Comparison of ENCODE assay signal across 8 mouse cellular contexts in the genomic region with DNA sequence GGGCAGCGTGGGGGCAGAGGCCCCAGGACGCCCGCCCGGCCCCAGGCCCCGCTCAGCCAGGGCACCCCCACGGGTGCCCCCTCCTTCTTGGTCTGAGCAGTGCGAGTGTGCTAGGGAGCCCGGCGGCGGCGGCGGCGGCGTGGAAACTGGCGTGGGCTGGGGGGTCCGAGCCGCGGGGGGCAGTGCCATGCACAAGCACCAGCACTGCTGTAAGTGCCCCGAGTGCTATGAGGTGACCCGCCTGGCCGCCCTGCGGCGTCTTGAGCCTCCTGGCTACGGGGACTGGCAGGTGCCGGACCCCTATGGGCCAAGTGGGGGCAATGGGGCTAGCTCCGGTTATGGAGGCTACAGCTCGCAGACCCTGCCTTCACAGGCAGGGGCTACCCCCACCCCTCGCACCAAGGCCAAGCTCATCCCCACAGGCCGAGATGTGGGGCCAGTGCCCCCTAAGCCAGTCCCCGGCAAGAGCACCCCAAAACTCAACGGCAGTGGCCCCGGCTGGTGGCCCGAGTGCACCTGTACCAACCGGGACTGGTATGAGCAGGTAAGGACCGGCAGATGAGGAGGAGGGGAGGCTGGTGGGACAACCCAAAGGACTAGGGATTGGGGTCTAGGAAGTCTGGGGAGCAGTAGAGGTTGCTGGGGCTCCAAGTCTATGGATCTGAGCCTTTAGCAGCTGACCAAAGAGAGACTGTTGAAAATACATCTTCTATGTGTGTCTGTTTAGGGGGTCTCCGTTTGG. TPM values are rescaled to one million over a fixed set of nuclear protein-coding genes. Genes with fewer than 3 reads are reported as not detected.
DNase-seq lines count a peak whose midpoint lies in the region; ATAC-seq and TF ChIP-seq lines count a peak whose summit lies in the region.

No protein-coding gene starts in this region.

- 32% methylated on average over 24 of the region's 36 CpGs for WGBS in kidney, embryonic 15.5 days
- WGBS in heart, postnatal 0 days: 40% methylated on average over 18 of the region's 36 CpGs
- 34% methylated on average over 31 of the region's 36 CpGs for WGBS in midbrain, embryonic 12.5 days

- no peak overlapping the region for H3K9ac ChIP-seq in kidney, embryonic 15.5 days
- H3K9ac ChIP-seq in heart, postnatal 0 days (replicated peaks; ENCODE audit: low read depth, low read length): no peak overlapping the region
- H3K9ac ChIP-seq in midbrain, embryonic 12.5 days (replicated peaks): peak overlapping the region; percentile 78

- peak overlapping the region; percentile 45 for H3K4me3 ChIP-seq in kidney, embryonic 15.5 days (replicated peaks)
- peak overlapping the region; percentile 33 for H3K4me3 ChIP-seq in heart, postnatal 0 days (ENCODE audit: low read depth, low read length)
- peak overlapping the region; percentile 65 for H3K4me3 ChIP-seq in midbrain, embryonic 12.5 days

- H3K27me3 ChIP-seq in kidney, embryonic 15.5 days: peaks cover 38% of the 10 kb centered on the region
- no peaks in the 10 kb centered on the region for H3K27me3 ChIP-seq in heart, postnatal 0 days (ENCODE audit: control insufficient read depth, insufficient read depth, low read length)
- peaks cover 7% of the 10 kb centered on the region for H3K27me3 ChIP-seq in midbrain, embryonic 12.5 days

- TF ChIP-seq EP300 in heart, postnatal 0 days (IDR thresholded peaks at IDR 0.05; ENCODE audit: low read depth): no peak

- no peak for TF ChIP-seq CTCF in heart, postnatal 0 days (IDR thresholded peaks at IDR 0.05; ENCODE audit: low read depth)

- no peak overlapping the region for H3K27ac ChIP-seq in kidney, embryonic 15.5 days
- H3K27ac ChIP-seq in heart, postnatal 0 days (ENCODE audit: low read depth): no peak overlapping the region
- H3K27ac ChIP-seq in midbrain, embryonic 12.5 days (replicated peaks): peak overlapping the region; percentile 75

- no peaks in the 10 kb centered on the region for H3K9me3 ChIP-seq in kidney, embryonic 15.5 days (replicated peaks)
- H3K9me3 ChIP-seq in heart, postnatal 0 days (replicated peaks; ENCODE audit: control insufficient read depth, low read length): no peaks in the 10 kb centered on the region
- no peaks in the 10 kb centered on the region for H3K9me3 ChIP-seq in midbrain, embryonic 12.5 days

- peaks cover 8% of the 10 kb centered on the region for H3K4me1 ChIP-seq in kidney, embryonic 15.5 days
- no peaks in the 10 kb centered on the region for H3K4me1 ChIP-seq in heart, postnatal 0 days (ENCODE audit: control insufficient read depth, insufficient read depth)
- 0 out of 2 replicates have a peak, but pooled peaks cover 3% of the 10 kb centered on the region for H3K4me1 ChIP-seq in midbrain, embryonic 12.5 days

- no peak for DNase-seq in kidney, adult 18-20 months
- DNase-seq in cerebellum, adult 11-12 months: peak; percentile 58
- DNase-seq in heart, postnatal 0 days (ENCODE audit: low spot score): no peak
- DNase-seq in adrenal gland, adult 8-10 months: no peak
- no peak for DNase-seq in lung, postnatal 10 days
- no peak for DNase-seq in thymus, postnatal 4 days

- H3K4me2 ChIP-seq in kidney, embryonic 15.5 days: peak overlapping the region; percentile 85
- peak overlapping the region; percentile 63 for H3K4me2 ChIP-seq in heart, postnatal 0 days (ENCODE audit: low read depth, low read length)
- H3K4me2 ChIP-seq in midbrain, embryonic 12.5 days (replicated peaks): peak overlapping the region; percentile 74

- ATAC-seq in kidney, embryonic 15.5 days (replicated peaks; ENCODE audit: low FRiP score): peak; percentile 33; the same call in 1 of the 2 replicates
- ATAC-seq in heart, postnatal 0 days (ENCODE audit: insufficient read depth, low read depth): no peak
- peak; percentile 81 for ATAC-seq in midbrain, embryonic 12.5 days (ENCODE audit: low FRiP score, low read depth)

- no peaks in the 10 kb centered on the region for H3K36me3 ChIP-seq in kidney, embryonic 15.5 days
- no peaks in the 10 kb centered on the region for H3K36me3 ChIP-seq in heart, postnatal 0 days (replicated peaks; ENCODE audit: control insufficient read depth, insufficient read depth, low read length)
- no peaks in the 10 kb centered on the region for H3K36me3 ChIP-seq in midbrain, embryonic 12.5 days

RNA-seq across cellular contexts. Expression of a gene that starts 0.5 kb away (rescaled TPM):
- polyA plus RNA-seq in kidney, embryonic 15.5 days (2015; fragmentation: Nextera tagmentation; extraction: Ambion mirVana): 4.6 and 5.0 TPM in 2 replicates
- 13.2 and 14.6 TPM in 2 replicates for total RNA-seq in heart, postnatal 0 days (2014; rRNA removed; ENCODE audit: low replicate concordance)
- 0.51 and 0.52 TPM in 2 replicates for polyA plus RNA-seq in heart, postnatal 0 days (2015; fragmentation: Nextera tagmentation; extraction: Ambion mirVana)
- polyA plus RNA-seq in midbrain, embryonic 12.5 days (2016; fragmentation: Nextera tagmentation; extraction: Ambion mirVana): 20.0 and 20.8 TPM in 2 replicates
- 10 to 100 TPM; 41.6 to 82.2 (median 57.2) TPM for total RNA-seq in adrenal gland, adult 8-10 months (2022)

RNA-seq across cellular contexts. Expression of a gene that starts 38.4 kb away (rescaled TPM):
- 2.1 and 3.3 TPM in 2 replicates for polyA plus RNA-seq in kidney, embryonic 15.5 days (2015; fragmentation: Nextera tagmentation; extraction: Ambion mirVana)
- total RNA-seq in heart, postnatal 0 days (2014; rRNA removed; ENCODE audit: low replicate concordance): 1.7 and 2.8 TPM in 2 replicates
- 0.54 and 0.55 TPM in 2 replicates for polyA plus RNA-seq in heart, postnatal 0 days (2015; fragmentation: Nextera tagmentation; extraction: Ambion mirVana)
- 12.8 and 14.5 TPM in 2 replicates for polyA plus RNA-seq in midbrain, embryonic 12.5 days (2016; fragmentation: Nextera tagmentation; extraction: Ambion mirVana)
- total RNA-seq in adrenal gland, adult 8-10 months (2022): under 1 TPM in 2 of 4 experiments, not detected in 2; 0.15 to 0.24 TPM
